Mouse (Mus musculus) hindbrain, postnatal 0 days (tissue): ENCODE results near the gene Exoc4. TPM values are rescaled to one million over a fixed set of nuclear protein-coding genes. Genes with fewer than 3 reads are reported as not detected.

Experiments
- ATAC-seq: fragments of 200-750 bp; cut with Nextera tagmentation; 2 replicates; pipeline ENCODE4 v1.8.0; 2017; ENCODE audit warnings: mild to moderate bottlenecking, moderate TSS enrichment, moderate library complexity
- DNase-seq: peaks from one replicate; pipeline ENCODE4 v3.0.0-alpha.2; 2015; ENCODE audit warnings: low spot score
- H3K27ac ChIP-seq: fragments of 300-500 bp; sonication (generic); 2 replicates; pipeline ENCODE4 v1.5.1; 2014; ENCODE audit warnings: mild to moderate bottlenecking
- H3K27me3 ChIP-seq: fragments of 300-500 bp; sonication (generic); 2 replicates; pipeline ENCODE4 v1.6.1; 2014; ENCODE audit warnings: low read length, mixed read lengths; ENCODE audit not compliant: insufficient read depth
- H3K36me3 ChIP-seq: fragments of 300-500 bp; sonication (generic); 2 replicates; pipeline ENCODE4 v1.6.1; 2014; ENCODE audit warnings: low read length, mixed read lengths; ENCODE audit not compliant: insufficient read depth
- H3K4me1 ChIP-seq: fragments of 300-500 bp; sonication (generic); 2 replicates; pipeline ENCODE4 v1.6.1; 2014; ENCODE audit warnings: antibody characterized with exemption, low read length, mixed read lengths; ENCODE audit not compliant: insufficient read depth
- H3K4me2 ChIP-seq: fragments of 300-500 bp; sonication (generic); 2 replicates; pipeline ENCODE4 v1.6.1; 2014; ENCODE audit warnings: low read depth, mild to moderate bottlenecking, low read length, moderate library complexity, mixed read lengths
- H3K4me3 ChIP-seq: fragments of 300-500 bp; sonication (generic); 2 replicates; pipeline ENCODE4 v1.5.1; 2014; ENCODE audit warnings: low read length
- H3K9ac ChIP-seq: fragments of 300-500 bp; sonication (generic); replicated peaks from 2 replicates; pipeline ENCODE4 v1.6.1; 2014; ENCODE audit warnings: mild to moderate bottlenecking, low read length, moderate library complexity, mixed read lengths
- H3K9me3 ChIP-seq: fragments of 300-500 bp; sonication (generic); 2 replicates; pipeline ENCODE4 v1.6.1; 2016; ENCODE audit warnings: low read length, mixed read lengths
- CTCF ChIP-seq: IDR thresholded peaks from 2 replicates; pipeline ENCODE4 v1.5.1; 2016; ENCODE audit warnings: antibody characterized with exemption, control low read depth, low read depth
- WGBS: fragments of 180-500 bp; shearing (Covaris S2); extraction: QIAGEN DNeasy Blood & Tissue Kit; methylation state at CpG from one replicate; pipeline ENCODE4 v1.1.7; 2014; 5-methylcytosine and 5-hydroxymethylcytosine counted together
- polyA plus RNA-seq: library from polyadenylated mRNA; unstranded; fragments of >200 nt; fragmentation: Nextera tagmentation; extraction: Ambion mirVana; gene quantifications from 2 replicates; pipeline ENCODE4 v1.2.1, GENCODE M21; 2015
- total RNA-seq: library from RNA; depleted of rRNA; stranded (reverse); fragments of >200 nt; gene quantifications from 2 replicates; pipeline ENCODE4 v1.2.3, GENCODE M21; 2014

The Exoc4 gene
- total and polyA plus RNA-seq, 2 experiments from 2014 or later: 30.0 to 70.6 TPM

DNA sequence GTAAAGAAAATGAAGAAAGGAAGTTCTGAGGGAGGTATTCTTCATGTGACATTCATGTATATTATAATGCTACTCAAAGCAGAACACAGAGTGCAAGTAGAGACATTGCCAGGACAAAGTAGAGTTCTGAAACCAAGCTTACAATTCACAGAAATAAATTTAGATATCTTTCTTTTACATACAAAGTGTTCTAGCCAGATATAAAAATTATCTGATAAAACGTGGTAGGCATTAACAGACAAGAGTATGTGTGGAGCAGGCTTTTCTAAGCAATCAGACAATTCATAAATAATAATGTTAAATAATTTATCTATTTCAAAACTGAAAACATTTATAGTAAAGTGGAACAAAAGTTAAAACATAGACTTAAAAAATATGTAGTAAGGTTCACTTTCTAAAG is 49.9 kb downstream of the Exoc4 start:
- H3K27ac ChIP-seq: no peak overlapping the region
- WGBS: 87% methylated on average over 1 of the region's 1 CpGs
- no peaks in the 10 kb centered on the region for H3K9me3 ChIP-seq
- H3K4me1 ChIP-seq: no peaks in the 10 kb centered on the region
- H3K36me3 ChIP-seq: no peaks in the 10 kb centered on the region
- DNase-seq (no peak), ATAC-seq (no peak)
- no peak for TF ChIP-seq CTCF
- H3K4me2 ChIP-seq: no peak overlapping the region
- no peaks in the 10 kb centered on the region for H3K27me3 ChIP-seq
- no peak overlapping the region for H3K9ac ChIP-seq
- no peak overlapping the region for H3K4me3 ChIP-seq

- Histone ChIP-seq H3K4me3 (no peak overlapping the region), H3K36me3 (no peaks in the 10 kb centered on the region), H3K4me2 (no peak overlapping the region), H3K27ac (no peak overlapping the region), H3K9ac (no peak overlapping the region), H3K27me3 (no peaks in the 10 kb centered on the region), H3K4me1 (no peaks in the 10 kb centered on the region), H3K9me3 (no peaks in the 10 kb centered on the region)
- WGBS: 65% methylated on average over 1 of the region's 1 CpGs
- DNase-seq: no peak
- no peak for ATAC-seq
- TF ChIP-seq CTCF: no peak
Measured at GRCm38 (mm10) chr6:33305996-33306395, 57.1 kb downstream of the Exoc4 start.

GRCm38 (mm10) chr6:33308646-33309045 is 59.8 kb downstream of the Exoc4 start:
- WGBS: 76% methylated on average over 2 of the region's 2 CpGs
- no peak for TF ChIP-seq CTCF

DNA sequence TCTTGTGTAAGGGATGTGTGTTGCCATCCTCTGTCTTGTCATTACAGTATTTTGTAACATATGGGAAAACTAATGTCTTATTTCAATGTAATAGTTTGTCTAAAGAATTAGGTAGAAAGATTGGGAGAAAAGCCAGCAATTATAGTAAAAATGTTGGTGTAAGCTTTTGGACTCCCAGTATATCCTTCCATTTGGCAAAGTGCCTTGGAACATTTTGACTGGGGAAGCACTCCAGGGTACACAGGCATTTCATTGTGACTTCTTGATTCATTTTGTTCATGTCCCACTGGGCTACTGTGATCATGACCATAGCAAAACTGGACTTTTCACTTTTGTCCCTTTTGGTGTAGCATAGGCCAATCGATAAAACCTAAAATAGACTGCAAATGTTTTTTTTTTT is 61.6 kb downstream of the Exoc4 start:
- no peaks in the 10 kb centered on the region for H3K27me3 ChIP-seq
- H3K4me3 ChIP-seq: no peak overlapping the region
- no peak overlapping the region for H3K4me2 ChIP-seq
- no peak overlapping the region for H3K27ac ChIP-seq
- WGBS: 66% methylated on average over 1 of the region's 1 CpGs
- no peaks in the 10 kb centered on the region for H3K36me3 ChIP-seq
- no peaks in the 10 kb centered on the region for H3K4me1 ChIP-seq
- DNase-seq: no peak
- H3K9ac ChIP-seq: no peak overlapping the region
- no peak for ATAC-seq
- no peaks in the 10 kb centered on the region for H3K9me3 ChIP-seq
- TF ChIP-seq CTCF: no peak

More at GRCm38 (mm10) chr6:33308646-33309045, 59.8 kb downstream of the Exoc4 start:
- Histone ChIP-seq H3K4me2 (no peak overlapping the region), H3K27ac (no peak overlapping the region), H3K9ac (no peak overlapping the region), H3K36me3 (no peaks in the 10 kb centered on the region), H3K9me3 (no peaks in the 10 kb centered on the region), H3K27me3 (no peaks in the 10 kb centered on the region), H3K4me3 (no peak overlapping the region), H3K4me1 (no peaks in the 10 kb centered on the region)
- DNase-seq: no peak
- no peak for ATAC-seq

DNA sequence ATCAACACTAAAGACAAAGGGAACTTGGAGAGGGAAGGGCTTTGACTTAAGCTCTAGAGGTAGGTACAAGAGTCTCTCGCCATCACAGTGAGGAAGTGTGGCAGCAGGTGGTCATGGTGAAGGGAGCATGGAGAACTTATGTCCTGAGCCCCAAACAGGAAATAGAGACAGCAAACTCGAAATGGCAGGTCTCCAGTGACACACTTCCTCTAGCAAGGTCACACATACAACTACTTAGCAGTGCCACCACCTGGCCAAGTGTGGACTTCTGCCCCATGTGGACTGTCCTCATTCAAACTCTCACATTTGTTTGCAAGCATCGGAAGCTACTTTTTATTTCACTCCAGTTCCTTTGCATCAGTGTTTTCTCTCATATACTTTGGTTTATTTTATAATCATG is 74.0 kb downstream of the Exoc4 start:
- no peak overlapping the region for H3K9ac ChIP-seq
- WGBS: 82% methylated on average over 3 of the region's 3 CpGs
- H3K4me2 ChIP-seq: no peak overlapping the region
- ATAC-seq (no peak), DNase-seq (no peak)
- TF ChIP-seq CTCF: no peak
- no peak overlapping the region for H3K27ac ChIP-seq
- no peaks in the 10 kb centered on the region for H3K4me1 ChIP-seq
- H3K9me3 ChIP-seq: no peaks in the 10 kb centered on the region
- no peaks in the 10 kb centered on the region for H3K27me3 ChIP-seq
- H3K36me3 ChIP-seq: no peaks in the 10 kb centered on the region
- H3K4me3 ChIP-seq: no peak overlapping the region

GRCm38 (mm10) chr6:33323386-33323785 is 74.5 kb downstream of the Exoc4 start:
- 94% methylated on average over 4 of the region's 4 CpGs for WGBS
- no peak for DNase-seq
- Histone ChIP-seq H3K36me3 (no peaks in the 10 kb centered on the region), H3K4me3 (no peak overlapping the region), H3K27me3 (no peaks in the 10 kb centered on the region), H3K9me3 (no peaks in the 10 kb centered on the region), H3K4me2 (no peak overlapping the region), H3K4me1 (no peaks in the 10 kb centered on the region), H3K9ac (no peak overlapping the region), H3K27ac (no peak overlapping the region)
- no peak for TF ChIP-seq CTCF
- no peak for ATAC-seq

- no peak for DNase-seq
Measured at GRCm38 (mm10) chr6:33328326-33328725, 79.4 kb downstream of the Exoc4 start.

More at GRCm38 (mm10) chr6:33328326-33328725, 79.4 kb downstream of the Exoc4 start:
- Histone ChIP-seq H3K27ac (no peak overlapping the region), H3K9me3 (no peaks in the 10 kb centered on the region), H3K4me2 (no peak overlapping the region), H3K27me3 (no peaks in the 10 kb centered on the region), H3K36me3 (0 out of 2 replicates have a peak, but pooled peaks cover 3% of the 10 kb centered on the region), H3K4me3 (no peak overlapping the region), H3K4me1 (no peaks in the 10 kb centered on the region), H3K9ac (no peak overlapping the region)
- TF ChIP-seq CTCF: no peak
- ATAC-seq: no peak
- 44% methylated on average over 1 of the region's 1 CpGs for WGBS
